Mouse (Mus musculus): ENCODE results near the gene Rbm38. TPM values are rescaled to one million over a fixed set of nuclear protein-coding genes. Genes with fewer than 3 reads are reported as not detected.

Gene Rbm38
- total and polyA plus RNA-seq, 3 experiments = 14.4 to 85.4 (median 19.4) TPM

DNA sequence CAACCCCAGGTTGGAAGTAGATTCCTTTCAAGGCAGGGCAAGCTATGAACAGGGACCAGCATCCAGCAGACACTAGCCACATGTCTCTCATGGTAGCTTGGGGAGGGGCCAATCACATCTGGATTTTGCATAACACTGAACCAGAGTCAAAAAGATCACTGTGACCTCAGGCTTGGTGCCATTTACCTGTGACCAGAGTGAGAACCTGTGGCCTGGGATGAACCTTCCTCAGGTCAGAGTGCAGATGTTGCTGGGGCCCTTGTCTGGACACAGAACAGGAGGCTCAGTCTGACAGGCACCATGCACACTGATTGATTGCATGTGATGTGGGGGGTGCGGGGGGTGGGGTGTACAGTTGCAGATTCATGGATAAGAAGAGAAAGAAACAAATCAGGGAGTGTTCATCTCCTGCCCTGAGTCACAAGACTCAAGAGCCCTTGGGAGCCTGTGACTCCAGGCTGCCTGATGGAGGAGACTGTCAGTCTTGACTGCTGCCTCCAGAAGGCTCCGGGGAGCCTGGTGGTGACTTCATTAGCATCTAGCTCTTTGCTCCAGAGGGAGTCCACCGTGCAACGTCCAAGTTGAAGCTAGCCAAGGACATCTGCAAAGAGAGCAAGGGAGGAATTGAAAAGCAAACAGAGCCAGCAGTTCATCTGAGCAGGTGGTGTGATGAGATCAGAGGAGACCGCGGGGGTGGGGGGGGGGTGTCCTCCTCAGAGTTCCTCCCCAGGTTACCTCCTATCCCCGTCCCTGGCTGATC, 46.3 kb upstream of the Rbm38 start:
- Histone ChIP-seq H3K9ac (ENCODE audit: insufficient read depth, low read depth) (no peak overlapping the region), H3K4me3 (replicated peaks in 1 of 3; ENCODE audit: low read depth in 2 of 3, low read length in 2 of 3, poor library complexity in 1 of 3) (no peak overlapping the region), H3K36me3 (replicated peaks in 1 of 2; ENCODE audit: control insufficient read depth in 1 of 2, insufficient read depth in 1 of 2, low read length in 1 of 2) (no peaks in the 10 kb centered on the region), H3K9me3 (replicated peaks; ENCODE audit: low read length) (no peaks in the 10 kb centered on the region), H3K4me1 (ENCODE audit: control insufficient read depth in 1 of 2, insufficient read depth in 2 of 2) (peaks cover 11 to 40% of the 10 kb centered on the region in 2 experiments), H3K79me2 (replicated peaks; ENCODE audit: control insufficient read depth, extremely low read depth, insufficient read depth, poor library complexity, severe bottlenecking) (no peaks in the 10 kb centered on the region), H3K27ac (ENCODE audit: insufficient read depth, low read depth) (no peak overlapping the region), H3K4me2 (ENCODE audit: insufficient read depth, low read depth, poor library complexity, severe bottlenecking) (no peak overlapping the region), H3K27me3 (replicated peaks) (peaks cover 2% of the 10 kb centered on the region)
- TF ChIP-seq JUND (conservative IDR thresholded peaks at IDR 0.05; ENCODE audit: low read depth, low read length) = no peak
- TF ChIP-seq SMC3 (IDR thresholded peaks at IDR 0.05; ENCODE audit: low read depth, low read length) = no peak
- no peak for TF ChIP-seq POLR2AphosphoS2 (IDR thresholded peaks at IDR 0.05; ENCODE audit: low read depth, low read length)
- no peak for TF ChIP-seq JUN (IDR thresholded peaks at IDR 0.05; ENCODE audit: insufficient read depth, low read depth, low read length)
- no peak for TF ChIP-seq CTCF (conservative IDR thresholded peaks at IDR 0.05 in 1 of 2, IDR thresholded peaks at IDR 0.05 in 1 of 2; ENCODE audit: low read depth in 2 of 2, low read length in 2 of 2)
- TF ChIP-seq IRF4 (IDR thresholded peaks at IDR 0.05; ENCODE audit: low read depth, low read length) = no peak
- TF ChIP-seq MAZ (IDR thresholded peaks at IDR 0.05; ENCODE audit: low read depth, low read length) = no peak
- TF ChIP-seq CHD1 (IDR thresholded peaks at IDR 0.05; ENCODE audit: low read depth, low read length) = no peak
- TF ChIP-seq ZMIZ1 (IDR thresholded peaks at IDR 0.05; ENCODE audit: low read depth, low read length) = no peak
- TF ChIP-seq USF2 (conservative IDR thresholded peaks at IDR 0.05; ENCODE audit: low read depth, low read length) = no peak
- TF ChIP-seq MEF2A (IDR thresholded peaks at IDR 0.05; ENCODE audit: borderline replicate concordance, low read depth, low read length) = no peak
- TF ChIP-seq SIN3A (IDR thresholded peaks at IDR 0.05; ENCODE audit: low read length) = no peak
- TF ChIP-seq CHD2 (IDR thresholded peaks at IDR 0.05; ENCODE audit: low read length) = no peak
- TF ChIP-seq BHLHE40 (IDR thresholded peaks at IDR 0.05; ENCODE audit: low read depth, low read length) = no peak
- TF ChIP-seq EP300 (IDR thresholded peaks at IDR 0.05; ENCODE audit: low read length) = no peak
- no peak for TF ChIP-seq ZNF384 (IDR thresholded peaks at IDR 0.05; ENCODE audit: low read depth, low read length)
- TF ChIP-seq USF1 (IDR thresholded peaks at IDR 0.05; ENCODE audit: low read depth, low read length) = no peak
- no peak for TF ChIP-seq NELFE (IDR thresholded peaks at IDR 0.05; ENCODE audit: low read depth, low read length)
- in situ Hi-C loops (cut with MboI; ENCODE audit: low pct_ligation_motif_present, low pct_unique_long_range_greater_than_20kb, low sequenced_read_pairs) = no loop called here
- dilution Hi-C loops (cut with MboI; ENCODE audit: extremely low pct_ligation_motif_present, extremely low pct_unique_long_range_greater_than_20kb, low sequenced_read_pairs) = no loop called here
- DNase-seq (ENCODE audit: extremely low read depth) = no peak

GRCm38 (mm10) chr2:172974701-172975100, 45.6 kb upstream of the Rbm38 start:
- H3K4me2 ChIP-seq (ENCODE audit: insufficient read depth, low read depth, poor library complexity, severe bottlenecking) = no peak overlapping the region
- no peaks in the 10 kb centered on the region for H3K79me2 ChIP-seq (replicated peaks; ENCODE audit: control insufficient read depth, extremely low read depth, insufficient read depth, poor library complexity, severe bottlenecking)
- in situ Hi-C loops (cut with MboI; ENCODE audit: low pct_ligation_motif_present, low pct_unique_long_range_greater_than_20kb, low sequenced_read_pairs) (no loop called here), dilution Hi-C loops (cut with MboI; ENCODE audit: extremely low pct_ligation_motif_present, extremely low pct_unique_long_range_greater_than_20kb, low sequenced_read_pairs) (no loop called here)
- no peak overlapping the region for H3K4me3 ChIP-seq (replicated peaks in 1 of 3; ENCODE audit: low read depth in 2 of 3, low read length in 2 of 3, poor library complexity in 1 of 3)
- peaks cover 11 to 40% of the 10 kb centered on the region in 2 experiments for H3K4me1 ChIP-seq (ENCODE audit: control insufficient read depth in 1 of 2, insufficient read depth in 2 of 2)
- H3K27me3 ChIP-seq (replicated peaks) = peaks cover 2% of the 10 kb centered on the region
- no peak overlapping the region for H3K9ac ChIP-seq (ENCODE audit: insufficient read depth, low read depth)
- no peak for TF ChIP-seq JUN (IDR thresholded peaks at IDR 0.05; ENCODE audit: insufficient read depth, low read depth, low read length)
- no peak for TF ChIP-seq CHD2 (IDR thresholded peaks at IDR 0.05; ENCODE audit: low read length)
- no peak for TF ChIP-seq HCFC1 (IDR thresholded peaks at IDR 0.05; ENCODE audit: low read depth, low read length)
- TF ChIP-seq JUND (conservative IDR thresholded peaks at IDR 0.05; ENCODE audit: low read depth, low read length) = no peak
- no peak for TF ChIP-seq NELFE (IDR thresholded peaks at IDR 0.05; ENCODE audit: low read depth, low read length)
- no peak for TF ChIP-seq IRF4 (IDR thresholded peaks at IDR 0.05; ENCODE audit: low read depth, low read length)
- TF ChIP-seq ZNF384 (IDR thresholded peaks at IDR 0.05; ENCODE audit: low read depth, low read length) = no peak
- no peak for TF ChIP-seq UBTF (IDR thresholded peaks at IDR 0.05; ENCODE audit: low read depth, low read length)
- no peak for TF ChIP-seq GABPA (IDR thresholded peaks at IDR 0.05; ENCODE audit: insufficient replicate concordance, low read depth, low read length)
- TF ChIP-seq CHD1 (IDR thresholded peaks at IDR 0.05; ENCODE audit: low read depth, low read length) = no peak
- no peak for TF ChIP-seq POLR2A (IDR thresholded peaks at IDR 0.05; ENCODE audit: low read depth, low read length)
- TF ChIP-seq PAX5 (IDR thresholded peaks at IDR 0.05; ENCODE audit: low read length) = no peak
- no peak for TF ChIP-seq MYC (IDR thresholded peaks at IDR 0.05; ENCODE audit: low read depth, low read length)
- TF ChIP-seq E2F4 (IDR thresholded peaks at IDR 0.05; ENCODE audit: insufficient replicate concordance, low read depth, low read length) = no peak
- TF ChIP-seq SMC3 (IDR thresholded peaks at IDR 0.05; ENCODE audit: low read depth, low read length) = no peak
- no peak for TF ChIP-seq TBP (conservative IDR thresholded peaks at IDR 0.05; ENCODE audit: low read depth, low read length)
- no peak for DNase-seq (ENCODE audit: extremely low read depth)
- no peak overlapping the region for H3K27ac ChIP-seq (ENCODE audit: insufficient read depth, low read depth)
- peaks cover 1% of the 10 kb centered on the region for H3K9me3 ChIP-seq (replicated peaks; ENCODE audit: low read length)
- H3K36me3 ChIP-seq (replicated peaks in 1 of 2; ENCODE audit: control insufficient read depth in 1 of 2, insufficient read depth in 1 of 2, low read length in 1 of 2) = no peaks in the 10 kb centered on the region
